Mouse (Mus musculus) effector memory CD4-positive, alpha-beta T cell, adult 5 months (primary cell): Measurements from ENCODE around the gene Pam. TPM values are rescaled to one million over a fixed set of nuclear protein-coding genes. Genes with fewer than 3 reads are reported as not detected.

Source experiments
- polyA plus RNA-seq: library from polyadenylated mRNA; unstranded; fragments of 100-300 nt; shearing (Covaris generic); gene quantifications from one replicate; pipeline ENCODE4 v1.2.1, GENCODE M21; 2017

Gene Pam
- polyA plus RNA-seq, result 1.9 TPM

DNA sequence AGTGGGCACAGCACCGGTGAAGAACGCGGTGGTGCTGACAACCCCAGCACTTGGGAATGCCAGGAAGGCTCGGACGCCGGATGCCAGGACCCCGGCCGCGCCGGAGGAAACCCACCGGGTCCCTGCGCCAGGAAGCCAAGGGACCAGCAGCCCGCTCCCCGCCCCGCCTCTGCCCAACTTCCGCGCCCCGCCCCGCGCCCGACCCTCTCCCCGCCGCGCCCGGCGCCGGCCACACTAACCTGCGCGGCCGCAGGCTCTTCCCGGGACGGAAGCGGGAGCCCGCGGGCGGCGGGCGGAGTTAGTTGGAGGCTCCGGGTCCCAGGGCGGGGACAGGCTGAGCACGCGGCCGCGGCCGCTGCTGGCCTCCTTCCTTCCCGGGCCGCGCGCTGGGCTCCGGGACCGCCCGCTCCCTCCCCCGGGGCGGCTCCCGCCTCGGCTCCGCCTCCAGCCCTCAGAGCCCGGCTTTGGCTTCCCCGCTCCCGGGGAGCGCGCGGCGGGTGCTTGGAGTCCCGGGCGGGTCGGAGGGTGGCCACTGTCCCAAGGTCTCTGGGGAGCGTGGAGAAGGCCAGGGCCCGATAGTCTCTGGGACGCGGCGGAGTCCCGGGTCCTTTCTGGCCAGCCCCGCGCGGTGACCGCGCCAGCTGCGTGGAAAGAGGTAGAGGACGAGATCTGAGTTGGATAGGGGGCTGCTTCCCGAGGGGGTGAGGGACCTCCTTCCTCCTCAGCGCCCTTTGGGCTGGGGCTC lies at the start of gene Pam:
Gene Pam, minus strand, starts transcription at position 401 of the 745 bp plus-strand sequence.

GRCm38 (mm10) chr1:97769904-97770753 lies 325.3 kb downstream of the Pam start, which contains the start of the genes Gin1 and Ppip5k2:
Gene Gin1 (plus strand): TSS chr1:97770172.
Gene Ppip5k2 (minus strand): TSS chr1:97770411.

